Mouse (Mus musculus): ENCODE results near the gene Plce1. TPM values are rescaled to one million over a fixed set of nuclear protein-coding genes. Genes with fewer than 3 reads are reported as not detected.

Plce1 gene
- total and polyA plus RNA-seq, 3 experiments: not detected

- H3K4me3 ChIP-seq (ENCODE audit: control insufficient read depth in 1 of 2, insufficient read depth in 1 of 2, low read depth in 2 of 2, low read length in 2 of 2): no peak overlapping the region
- H3K79me2 ChIP-seq (ENCODE audit: control insufficient read depth, insufficient read depth, low read length, poor library complexity): no peaks in the 10 kb centered on the region
- no peaks in the 10 kb centered on the region for H3K9me3 ChIP-seq (replicated peaks; ENCODE audit: insufficient read depth, low read length)
- TF ChIP-seq MEF2A (IDR thresholded peaks at IDR 0.05; ENCODE audit: extremely low read depth, insufficient replicate concordance, low read depth, low read length, poor library complexity, severe bottlenecking): no peak
- no peak for TF ChIP-seq ZNF384 (IDR thresholded peaks at IDR 0.05; ENCODE audit: low read depth, low read length)
- TF ChIP-seq ETS1 (IDR thresholded peaks at IDR 0.05; ENCODE audit: low read depth, low read length): no peak
- TF ChIP-seq EP300 (IDR thresholded peaks at IDR 0.05; ENCODE audit: low read depth in 1 of 2, low read length in 2 of 2): no peak
- no peak for TF ChIP-seq POLR2A (IDR thresholded peaks at IDR 0.05; ENCODE audit: control insufficient read depth in 1 of 2, insufficient read depth in 1 of 2, low read depth in 1 of 2, low read length in 2 of 2, poor library complexity in 1 of 2)
- TF ChIP-seq CHD2 (IDR thresholded peaks at IDR 0.05; ENCODE audit: low read length): no peak
- TF ChIP-seq JUND (IDR thresholded peaks at IDR 0.05; ENCODE audit: low read depth, low read length): no peak
- TF ChIP-seq NRF1 (IDR thresholded peaks at IDR 0.05; ENCODE audit: insufficient read depth, low read depth, low read length, poor library complexity, severe bottlenecking): no peak
- TF ChIP-seq GABPA (IDR thresholded peaks at IDR 0.05; ENCODE audit: low read depth, low read length): no peak
- no peak for TF ChIP-seq BHLHE40 (IDR thresholded peaks at IDR 0.05; ENCODE audit: borderline replicate concordance, low read depth, low read length)
- no peak for TF ChIP-seq MAX (IDR thresholded peaks at IDR 0.05; ENCODE audit: low read length)
- no peak for TF ChIP-seq TCF12 (IDR thresholded peaks at IDR 0.05; ENCODE audit: low read depth, low read length)
- TF ChIP-seq E2F4 (IDR thresholded peaks at IDR 0.05; ENCODE audit: borderline replicate concordance, low read depth, low read length): no peak
- no peak for TF ChIP-seq POLR2AphosphoS2 (IDR thresholded peaks at IDR 0.05; ENCODE audit: low read length)
- TF ChIP-seq TBP (IDR thresholded peaks at IDR 0.05; ENCODE audit: low read depth, low read length): no peak
- no peak for TF ChIP-seq POLR2AphosphoS5 (IDR thresholded peaks at IDR 0.05; ENCODE audit: borderline replicate concordance, low read depth, low read length)
- no peak for TF ChIP-seq SIN3A (IDR thresholded peaks at IDR 0.05; ENCODE audit: low read length)
- no peak for TF ChIP-seq GATA1 (IDR thresholded peaks at IDR 0.05; ENCODE audit: low read depth, low read length)
- no peak for DNase-seq (ENCODE audit: low read depth, low spot score)
- H3K27ac ChIP-seq (ENCODE audit: control insufficient read depth, low read depth, low read length): no peak overlapping the region
- no peaks in the 10 kb centered on the region for H3K4me1 ChIP-seq (ENCODE audit: control insufficient read depth in 1 of 2, insufficient read depth in 2 of 2, low read length in 2 of 2)
- H3K9ac ChIP-seq (ENCODE audit: control insufficient read depth, low read depth, low read length, poor library complexity, severe bottlenecking): no peak overlapping the region
- H3K27me3 ChIP-seq (ENCODE audit: control insufficient read depth in 1 of 2, insufficient read depth in 2 of 2, low read length in 2 of 2): no peaks in the 10 kb centered on the region; a peak in 1 of 4 replicates
- no peaks in the 10 kb centered on the region for H3K36me3 ChIP-seq (ENCODE audit: control insufficient read depth in 1 of 2, insufficient read depth in 2 of 2, low read length in 2 of 2)
Measured at GRCm38 (mm10) chr19:38589466-38589865, 108.6 kb downstream of the Plce1 start.

DNA sequence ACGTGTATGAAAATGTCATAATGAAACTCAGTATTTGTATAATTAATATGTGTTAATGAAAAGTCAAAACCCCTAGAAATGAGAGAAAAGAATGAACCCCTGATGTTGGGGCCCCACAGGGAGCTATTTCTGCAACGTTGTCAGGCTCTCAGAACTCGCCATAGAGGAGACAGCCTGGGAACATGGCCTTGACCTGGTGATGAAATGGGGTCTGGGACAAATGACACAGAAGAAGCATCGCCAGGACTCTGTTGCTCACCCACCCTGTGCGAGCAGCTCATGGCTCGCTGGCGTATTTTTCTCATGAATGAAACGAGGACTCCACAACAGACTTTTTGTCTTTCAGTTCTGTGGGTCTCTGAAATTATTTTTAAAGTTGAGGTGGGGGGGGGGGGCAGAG, 109.0 kb downstream of the Plce1 start:
- TF ChIP-seq ETS1 (IDR thresholded peaks at IDR 0.05; ENCODE audit: low read depth, low read length): no peak
- no peak for TF ChIP-seq CHD2 (IDR thresholded peaks at IDR 0.05; ENCODE audit: low read length)
- TF ChIP-seq TAL1 (IDR thresholded peaks at IDR 0.05; ENCODE audit: low read length): no peak
- TF ChIP-seq ZNF384 (IDR thresholded peaks at IDR 0.05; ENCODE audit: low read depth, low read length): no peak
- TF ChIP-seq BHLHE40 (IDR thresholded peaks at IDR 0.05; ENCODE audit: borderline replicate concordance, low read depth, low read length): no peak
- no peak for TF ChIP-seq TBP (IDR thresholded peaks at IDR 0.05; ENCODE audit: low read depth, low read length)
- TF ChIP-seq KAT2A (conservative IDR thresholded peaks at IDR 0.05; ENCODE audit: low read depth, low read length): no peak
- DNase-seq (ENCODE audit: low read depth, low spot score): no peak
- H3K4me3 ChIP-seq (ENCODE audit: control insufficient read depth in 1 of 2, insufficient read depth in 1 of 2, low read depth in 2 of 2, low read length in 2 of 2): no peak overlapping the region

More for the DNA sequence above, 109.0 kb downstream of the Plce1 start:
- Histone ChIP-seq H3K9ac (ENCODE audit: control insufficient read depth, low read depth, low read length, poor library complexity, severe bottlenecking) (no peak overlapping the region), H3K9me3 (replicated peaks; ENCODE audit: insufficient read depth, low read length) (no peaks in the 10 kb centered on the region), H3K79me2 (ENCODE audit: control insufficient read depth, insufficient read depth, low read length, poor library complexity) (no peaks in the 10 kb centered on the region), H3K36me3 (ENCODE audit: control insufficient read depth in 1 of 2, insufficient read depth in 2 of 2, low read length in 2 of 2) (no peaks in the 10 kb centered on the region), H3K27ac (ENCODE audit: control insufficient read depth, low read depth, low read length) (no peak overlapping the region), H3K4me1 (ENCODE audit: control insufficient read depth in 1 of 2, insufficient read depth in 2 of 2, low read length in 2 of 2) (no peaks in the 10 kb centered on the region), H3K27me3 (ENCODE audit: control insufficient read depth in 1 of 2, insufficient read depth in 2 of 2, low read length in 2 of 2) (no peaks in the 10 kb centered on the region; a peak in 1 of 4 replicates)
